Mouse (Mus musculus) gastrocnemius, postnatal 14 days (tissue): ENCODE measurements around the gene Akap13. TPM values are rescaled to one million over a fixed set of nuclear protein-coding genes. Genes with fewer than 3 reads are reported as not detected.

Experiments used
- DNase-seq: peaks from one replicate; pipeline ENCODE4 v3.0.0; 2021; ENCODE audit warnings: mixed read lengths
- intact Hi-C: fragments of 180-260 bp; cut with DNase I; formaldehyde crosslinking; loops from one replicate; pipeline ENCODE4 v1.15.1; 2025; ENCODE audit warnings: low total_unique reads
- microRNA-seq, 2 experiments: library from miRNA; unstranded; fragments of <30 nt; microRNA quantifications; one replicate each; pipeline ENCODE4 v1.2.0; 2021
- total RNA-seq, 2 experiments: library from RNA; stranded (reverse); gene quantifications; 2 replicates each; pipeline ENCODE4 v1.2.3; 2021

The Akap13 gene
- total RNA-seq, 2 experiments from 2014 or later, result 65.0 to 73.0 TPM

DNA sequence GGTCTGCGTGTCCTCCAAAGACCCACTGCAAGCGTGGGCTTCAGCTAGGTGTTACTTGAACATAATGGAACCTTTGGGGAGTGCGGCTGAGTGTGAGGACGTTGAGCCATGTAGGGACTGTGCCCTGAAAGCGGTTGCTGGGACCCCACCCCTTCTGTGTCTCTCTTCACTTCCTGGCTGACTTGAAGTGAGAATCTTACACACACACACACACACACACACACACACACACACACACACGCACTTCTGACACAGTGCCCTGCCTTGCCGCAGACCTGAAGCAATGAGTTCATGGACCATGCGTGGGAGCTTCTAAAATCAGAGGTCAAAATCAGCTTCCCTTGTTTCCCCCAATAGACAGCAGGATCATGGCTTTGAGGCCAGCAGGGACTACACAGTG, 339.8 kb downstream of the Akap13 start:
- no peak for DNase-seq
- intact Hi-C loops, result no loop called here

DNA sequence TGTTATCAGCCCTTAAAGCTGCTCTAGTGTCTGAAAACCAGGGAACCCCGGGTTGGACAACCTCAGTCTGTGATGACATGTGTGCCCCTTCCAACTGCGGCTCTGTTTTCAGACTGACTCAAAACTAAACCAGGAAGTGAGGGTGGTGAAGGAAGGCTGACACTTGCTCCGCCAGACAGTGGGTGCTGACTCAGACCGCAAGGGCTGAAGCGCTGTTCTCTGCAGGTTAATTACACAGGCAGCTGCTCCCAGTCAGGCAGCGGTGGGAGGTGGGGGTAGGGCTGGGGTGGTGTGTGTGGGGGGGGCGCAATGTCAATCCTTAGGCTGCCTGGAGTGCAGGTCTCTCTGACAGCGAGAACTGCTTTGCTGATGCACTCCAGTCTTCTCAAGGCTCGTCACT, 341.1 kb downstream of the Akap13 start:
- intact Hi-C loops, result no loop called here
- no peak for DNase-seq

DNA sequence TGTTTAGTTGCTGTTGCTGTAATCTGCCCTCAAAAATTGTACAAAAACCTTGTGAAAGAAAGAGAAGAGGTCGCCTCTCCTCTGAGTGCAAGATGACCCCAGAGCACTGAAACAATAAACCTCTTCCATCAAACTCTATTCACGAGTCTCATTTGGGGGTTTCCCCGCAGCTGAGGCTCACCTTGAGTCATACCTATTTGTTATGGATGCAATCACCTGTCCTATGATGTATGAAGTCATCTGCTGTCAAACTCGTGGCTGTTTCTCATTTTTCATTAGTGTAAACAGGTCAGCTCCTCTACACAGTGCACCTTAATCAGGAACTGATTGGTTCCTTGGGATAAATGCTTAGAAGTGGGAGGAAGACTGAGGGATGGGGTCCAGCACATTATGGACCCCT, 345.2 kb downstream of the Akap13 start:
- intact Hi-C loops, result no loop called here
- no peak for DNase-seq

DNA sequence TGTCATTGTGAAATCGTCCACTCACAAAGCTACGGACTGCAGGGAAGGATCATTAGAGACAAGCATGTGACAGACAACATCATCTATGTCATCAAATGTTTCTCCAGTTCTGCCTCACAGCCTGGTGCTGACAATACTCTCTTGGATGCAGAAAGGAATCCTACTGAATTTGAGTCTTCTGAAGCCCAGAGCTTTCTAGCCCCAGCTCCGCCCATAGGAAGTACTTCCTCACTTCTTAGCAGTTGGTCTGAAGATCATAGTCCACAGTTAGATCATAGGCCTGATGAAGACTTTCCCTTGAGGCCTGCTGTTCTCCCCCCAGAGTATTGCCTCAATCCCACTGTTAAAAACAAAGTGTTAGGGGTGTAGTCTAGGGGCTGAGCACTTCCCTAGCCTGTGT, 345.7 kb downstream of the Akap13 start:
- DNase-seq, result no peak
- intact Hi-C loops, result no loop called here

DNA sequence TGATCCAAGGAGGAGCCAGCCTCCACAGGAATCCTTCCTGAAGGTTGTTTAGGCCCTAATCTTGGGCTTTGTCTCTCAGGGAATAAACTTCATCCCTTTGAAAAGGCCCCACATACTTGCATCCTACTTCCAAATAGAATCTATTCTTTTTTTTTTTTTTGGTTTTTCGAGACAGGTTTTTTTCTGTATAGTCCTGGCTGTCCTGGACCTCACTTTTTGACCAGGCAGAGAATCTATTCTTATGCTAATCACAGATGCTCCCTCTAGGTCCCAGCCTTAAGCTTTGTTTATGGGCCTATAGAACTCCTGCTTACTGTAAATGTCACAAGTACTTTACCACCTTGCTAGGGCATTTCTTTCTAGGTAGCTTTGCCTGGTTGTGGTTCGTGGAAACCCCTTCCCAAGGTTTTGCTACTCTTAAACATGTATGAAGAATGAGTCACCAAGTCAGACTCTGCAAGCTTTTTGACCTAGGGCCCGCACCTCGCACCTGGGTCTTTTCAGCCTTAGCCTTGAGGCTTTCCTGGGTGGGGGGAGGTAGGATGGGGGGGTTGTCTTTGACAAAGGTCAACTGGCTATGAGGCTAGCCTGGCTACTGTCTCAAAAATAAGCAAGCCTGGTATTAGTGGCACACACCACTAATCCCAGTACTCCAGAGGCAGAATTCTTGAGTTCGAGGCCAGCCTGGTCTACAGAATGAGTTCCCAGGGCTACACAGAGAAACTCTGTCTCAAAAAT, 346.5 kb downstream of the Akap13 start:
- no peak for DNase-seq
- intact Hi-C loops, result no loop called here

DNA sequence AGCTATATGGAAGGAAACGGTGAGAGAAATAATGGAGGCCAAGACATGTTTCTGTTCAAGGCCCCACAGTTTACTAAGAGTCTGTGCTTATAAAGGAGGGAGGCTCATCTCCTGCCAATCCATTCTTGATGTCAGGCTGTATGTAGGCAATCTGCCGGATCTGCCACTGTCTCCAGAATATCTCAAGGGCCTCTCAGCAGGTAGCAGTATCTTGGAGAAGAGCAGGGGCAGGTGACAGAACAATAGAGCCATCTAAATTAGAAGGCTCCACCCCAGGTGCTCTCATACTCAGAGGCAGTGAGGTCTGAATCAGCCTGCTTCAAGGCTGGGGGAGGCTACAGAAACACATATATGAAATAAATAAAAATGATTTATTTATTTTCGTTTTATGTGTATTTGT, 347.6 kb downstream of the Akap13 start:
- no peak for DNase-seq
- intact Hi-C loops, result no loop called here

Small RNAs within 50 kb of the gene (microRNA-seq; reads per million reads assigned to microRNA genes)
- 0 reads per million in 2 experiments for gene Gm23251

Other genes starting within 250 kb of the Akap13 start
- gene Sv2b, start 146.3 kb upstream of the Akap13 start, total RNA-seq, result 1 to 10 TPM in 1 of 2 experiments, under 1 TPM in 1; 0.94 to 1.1 TPM